Mouse (Mus musculus): Measurements from ENCODE around the gene Mea1. TPM values are rescaled to one million over a fixed set of nuclear protein-coding genes. Genes with fewer than 3 reads are reported as not detected.

Gene Mea1
- polyA plus RNA-seq, 1 experiment from 2014 or later, result 156 TPM

DNA sequence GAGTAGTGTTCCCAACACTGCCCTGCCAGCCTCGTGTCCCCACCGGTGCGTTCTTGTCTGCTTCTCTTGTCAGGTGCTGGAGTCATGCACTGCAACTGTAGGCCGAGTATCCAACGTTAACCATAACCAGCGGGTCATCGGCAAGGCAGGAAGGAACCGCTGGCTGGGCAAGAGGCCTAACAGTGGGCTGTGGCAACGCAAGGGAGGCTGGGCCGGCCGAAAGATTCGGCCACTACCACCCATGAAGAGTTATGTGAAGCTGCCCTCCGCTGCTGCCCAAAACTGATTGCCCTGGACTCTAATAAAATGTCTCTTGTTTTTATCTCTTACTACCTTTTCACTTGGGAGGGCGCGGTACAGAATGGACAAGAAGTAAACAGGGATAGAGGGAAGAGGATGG lies 28.8 kb upstream of the Mea1 start:
- Histone ChIP-seq H3K4me1 (peaks cover 67% of the 10 kb centered on the region), H3K9me3 (0 out of 2 replicates have a peak, but pooled peaks cover 2% of the 10 kb centered on the region), H3K27ac (replicated peaks) (peak overlapping the region; percentile 97), H3K27me3 (replicated peaks; ENCODE audit: low read depth, poor library complexity, severe bottlenecking) (no peaks in the 10 kb centered on the region), H3K36me3 (replicated peaks) (peaks cover 60% of the 10 kb centered on the region), H3K4me3 (peak overlapping the region; percentile 83)
- DNase-seq (ENCODE audit: low spot score), result no peak
- 35% methylated on average over 15 of the region's 15 CpGs for WGBS

DNA sequence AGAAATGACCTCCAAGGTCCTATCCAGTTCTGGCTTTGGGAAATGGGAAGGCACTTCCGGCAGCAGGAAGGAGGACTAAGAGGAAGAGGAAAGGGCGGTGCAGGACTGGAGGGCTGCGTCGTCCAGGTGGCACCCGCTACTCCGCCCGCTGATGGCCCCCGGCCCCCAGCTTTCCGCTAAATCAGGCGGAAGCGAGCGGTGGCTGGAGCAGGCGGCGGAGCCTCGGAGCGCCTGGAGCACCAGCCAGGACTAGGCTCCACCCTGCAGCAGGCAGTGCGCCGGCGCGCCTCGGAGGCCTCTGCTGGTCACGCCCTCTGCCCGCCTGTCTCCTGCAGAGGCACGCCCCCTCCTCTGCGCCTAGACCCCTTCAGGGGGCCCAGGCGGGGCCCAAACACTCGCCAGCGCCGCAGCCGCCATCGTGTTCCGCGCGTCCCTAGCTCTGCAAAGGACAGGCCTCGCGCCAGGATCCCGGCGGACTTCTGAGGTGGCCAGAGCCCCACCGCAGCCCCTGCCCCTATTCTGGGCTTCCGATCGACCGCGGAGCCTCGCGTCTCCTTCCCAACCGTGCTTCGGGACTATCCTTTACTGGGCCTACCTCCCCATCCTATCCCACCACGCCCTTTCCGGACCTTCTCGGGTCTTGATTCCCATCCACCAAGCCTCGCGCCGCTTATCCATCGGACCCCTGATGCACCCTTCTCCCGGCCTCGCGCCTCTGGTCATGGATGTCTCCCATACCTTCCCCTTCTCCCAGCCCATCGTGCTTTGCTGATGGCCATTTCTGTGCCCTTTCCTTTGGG lies 28.2 kb upstream of the Mea1 start, which contains the start of gene Cul7:
Cul7 (plus strand) TSS at position 106 of the 800 bp plus-strand sequence.
- Histone ChIP-seq H3K27ac (replicated peaks) (peak within 1 kb of the TSS; percentile 97), H3K27me3 (replicated peaks; ENCODE audit: low read depth, poor library complexity, severe bottlenecking) (no peaks in the 10 kb centered on the region), H3K4me3 (peak within 1 kb of the TSS; percentile 83), H3K4me1 (peaks cover 62% of the 10 kb centered on the region), H3K36me3 (replicated peaks) (peaks cover 66% of the 10 kb centered on the region), H3K9me3 (0 out of 2 replicates have a peak, but pooled peaks cover 3% of the 10 kb centered on the region)
- peak; percentile 97 for DNase-seq (ENCODE audit: low spot score)
- WGBS, result under 1% methylated on average over 58 of the region's 58 CpGs

DNA sequence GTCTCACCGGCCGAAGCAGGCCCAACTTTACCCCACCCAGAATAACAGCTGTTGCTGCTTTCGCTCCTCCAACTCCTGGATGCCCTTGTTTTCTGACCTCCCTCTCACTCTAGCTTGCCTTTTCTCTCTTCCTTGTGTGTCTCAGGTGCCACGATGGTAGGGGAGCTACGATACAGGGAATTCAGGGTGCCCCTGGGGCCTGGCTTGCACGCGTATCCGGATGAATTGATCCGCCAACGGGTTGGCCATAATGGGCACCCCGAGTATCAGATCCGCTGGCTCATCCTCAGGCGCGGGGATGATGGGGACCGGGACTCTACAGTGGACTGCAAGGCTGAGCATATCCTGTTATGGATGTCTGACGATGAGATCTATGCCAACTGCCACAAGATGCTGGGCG lies 27.3 kb upstream of the Mea1 start:
- DNase-seq (ENCODE audit: low spot score), result no peak
- 78% methylated on average over 17 of the region's 17 CpGs for WGBS
- peaks cover 64% of the 10 kb centered on the region for H3K4me1 ChIP-seq
- H3K27ac ChIP-seq (replicated peaks), result peak overlapping the region; percentile 97
- no peaks in the 10 kb centered on the region for H3K27me3 ChIP-seq (replicated peaks; ENCODE audit: low read depth, poor library complexity, severe bottlenecking)
- H3K9me3 ChIP-seq, result 0 out of 2 replicates have a peak, but pooled peaks cover 3% of the 10 kb centered on the region
- peak overlapping the region; percentile 83 for H3K4me3 ChIP-seq
- peaks cover 75% of the 10 kb centered on the region for H3K36me3 ChIP-seq (replicated peaks)

DNA sequence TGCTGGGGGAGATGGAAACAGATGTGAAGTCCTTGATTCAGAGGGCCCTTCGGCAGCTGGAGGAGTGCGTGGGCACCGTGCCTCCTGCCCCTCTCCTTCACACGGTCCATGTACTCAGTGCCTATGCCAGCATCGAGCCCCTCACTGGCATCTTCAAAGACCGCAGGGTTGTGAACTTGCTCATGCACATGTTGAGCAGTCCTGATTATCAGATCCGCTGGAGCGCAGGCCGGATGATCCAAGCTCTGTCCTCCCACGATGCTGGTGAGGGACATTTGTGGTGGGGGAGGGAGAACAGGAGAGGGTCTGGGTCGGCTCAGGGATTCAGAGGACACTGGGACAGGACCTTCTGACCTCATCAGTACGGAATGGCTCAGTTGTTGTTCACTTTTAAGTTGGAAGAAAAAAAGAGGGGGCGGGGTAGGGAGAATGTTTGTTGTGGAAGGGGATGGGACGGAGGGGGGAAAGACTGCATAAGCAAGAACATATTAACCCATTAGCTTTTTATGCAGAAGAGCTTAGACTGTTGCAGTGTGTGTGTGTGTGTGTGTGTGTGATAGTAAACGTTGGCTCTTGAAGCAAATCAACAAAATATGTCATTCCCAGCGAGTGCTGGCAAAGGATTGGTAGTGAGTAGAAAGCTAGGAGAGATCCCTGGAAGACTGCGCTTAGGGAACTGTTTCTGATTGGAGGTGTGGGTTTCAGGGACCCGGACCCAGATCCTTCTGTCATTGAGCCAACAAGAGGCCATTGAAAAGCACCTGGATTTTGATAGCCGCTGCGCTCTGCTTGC lies 26.6 kb upstream of the Mea1 start:
- Histone ChIP-seq H3K27ac (replicated peaks) (peak overlapping the region; percentile 97), H3K9me3 (0 out of 2 replicates have a peak, but pooled peaks cover 3% of the 10 kb centered on the region), H3K4me1 (peaks cover 58% of the 10 kb centered on the region), H3K27me3 (replicated peaks; ENCODE audit: low read depth, poor library complexity, severe bottlenecking) (no peaks in the 10 kb centered on the region), H3K4me3 (peak overlapping the region; percentile 83), H3K36me3 (replicated peaks) (peaks cover 81% of the 10 kb centered on the region)
- no peak for DNase-seq (ENCODE audit: low spot score)
- WGBS, result 77% methylated on average over 20 of the region's 20 CpGs

DNA sequence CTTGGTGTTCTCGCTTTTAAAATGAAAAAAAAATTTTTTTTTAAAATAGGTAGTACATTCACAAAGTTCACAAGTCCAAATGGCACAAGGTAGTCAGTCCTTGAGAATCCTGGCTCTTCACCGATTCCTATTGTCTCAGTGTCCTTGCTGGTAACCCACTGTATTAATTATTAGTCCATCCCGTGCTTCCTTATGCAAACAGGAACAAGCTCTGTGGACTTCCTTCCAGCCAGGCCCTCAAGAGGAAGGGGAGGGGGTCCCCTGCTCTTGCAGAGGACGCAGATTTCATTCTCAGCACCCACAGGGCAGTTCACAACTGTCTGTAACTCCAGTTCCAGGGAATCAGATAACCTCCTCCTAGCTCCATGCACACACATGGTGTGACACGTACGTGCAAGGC lies 22.5 kb upstream of the Mea1 start:
- Histone ChIP-seq H3K4me1 (peaks cover 32% of the 10 kb centered on the region), H3K9me3 (0 out of 2 replicates have a peak, but pooled peaks cover 3% of the 10 kb centered on the region), H3K27me3 (replicated peaks; ENCODE audit: low read depth, poor library complexity, severe bottlenecking) (no peaks in the 10 kb centered on the region), H3K4me3 (no peak overlapping the region), H3K36me3 (replicated peaks) (peaks cover 98% of the 10 kb centered on the region), H3K27ac (replicated peaks) (no peak overlapping the region)
- no peak for DNase-seq (ENCODE audit: low spot score)
- 91% methylated on average over 6 of the region's 6 CpGs for WGBS

DNA sequence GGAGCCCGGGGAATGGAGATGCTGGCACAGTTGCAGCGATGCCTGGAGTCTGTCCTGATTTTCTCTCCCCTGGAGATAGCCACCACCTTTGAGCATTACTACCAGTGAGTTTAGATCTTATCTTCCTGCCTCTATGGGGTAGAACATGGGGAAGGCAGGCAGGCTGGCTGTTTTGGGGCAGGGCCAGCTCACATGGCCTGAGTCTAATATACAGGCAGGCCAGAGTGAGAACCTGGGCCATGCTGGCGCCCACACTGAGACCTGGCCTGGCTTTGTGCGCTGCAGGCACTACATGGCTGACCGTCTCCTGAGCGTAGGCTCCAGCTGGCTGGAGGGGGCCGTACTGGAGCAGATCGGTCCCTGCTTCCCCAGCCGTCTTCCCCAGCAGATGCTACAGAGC lies 17.2 kb upstream of the Mea1 start:
- no peak overlapping the region for H3K4me3 ChIP-seq
- H3K9me3 ChIP-seq, result no peaks in the 10 kb centered on the region
- H3K36me3 ChIP-seq (replicated peaks), result peaks cover 100% of the 10 kb centered on the region
- 92% methylated on average over 9 of the region's 9 CpGs for WGBS
- no peak for DNase-seq (ENCODE audit: low spot score)
- H3K27me3 ChIP-seq (replicated peaks; ENCODE audit: low read depth, poor library complexity, severe bottlenecking), result no peaks in the 10 kb centered on the region
- H3K4me1 ChIP-seq, result no peaks in the 10 kb centered on the region
- H3K27ac ChIP-seq (replicated peaks), result no peak overlapping the region

DNA sequence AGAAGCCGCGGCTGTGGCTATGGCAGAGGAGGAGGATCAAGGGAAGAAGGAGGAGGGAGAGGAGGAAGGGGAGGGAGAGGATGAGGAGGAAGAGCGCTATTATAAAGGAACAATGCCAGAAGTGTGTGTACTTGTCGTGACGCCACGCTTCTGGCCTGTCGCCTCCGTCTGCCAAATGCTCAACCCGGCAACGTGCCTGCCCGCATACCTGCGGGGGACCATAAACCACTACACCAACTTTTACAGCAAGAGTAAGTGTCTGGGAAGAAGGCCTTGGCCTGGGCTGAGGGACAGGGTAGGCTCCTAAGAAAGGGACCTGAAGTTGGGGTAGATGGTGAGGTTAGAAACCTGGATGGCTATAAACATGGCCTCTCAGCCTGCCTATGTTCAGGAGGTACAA lies 16.6 kb upstream of the Mea1 start:
- H3K36me3 ChIP-seq (replicated peaks), result peaks cover 100% of the 10 kb centered on the region
- H3K27me3 ChIP-seq (replicated peaks; ENCODE audit: low read depth, poor library complexity, severe bottlenecking), result no peaks in the 10 kb centered on the region
- H3K9me3 ChIP-seq, result no peaks in the 10 kb centered on the region
- H3K4me1 ChIP-seq, result no peaks in the 10 kb centered on the region
- H3K4me3 ChIP-seq, result no peak overlapping the region
- WGBS, result 93% methylated on average over 12 of the region's 12 CpGs
- no peak overlapping the region for H3K27ac ChIP-seq (replicated peaks)
- no peak for DNase-seq (ENCODE audit: low spot score)

DNA sequence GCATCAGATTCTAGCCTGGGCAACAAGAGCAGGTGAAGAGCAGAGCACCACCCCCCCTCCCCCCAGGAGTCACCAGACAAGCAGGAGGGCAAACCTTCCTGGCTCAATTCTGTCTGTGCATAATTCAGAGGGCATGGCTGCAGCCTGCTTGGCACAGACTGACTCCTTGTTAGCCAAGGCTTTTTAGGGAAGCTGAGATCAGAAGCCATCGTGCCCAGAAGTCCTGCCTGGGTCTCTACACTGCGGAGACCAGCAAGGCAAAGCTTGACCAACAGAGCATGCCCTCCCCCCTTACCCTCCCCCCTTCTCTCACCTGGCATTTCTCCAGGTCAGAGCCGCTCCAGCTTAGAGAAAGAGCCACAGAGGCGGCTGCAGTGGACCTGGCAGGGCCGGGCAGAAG lies 15.9 kb upstream of the Mea1 start:
- Histone ChIP-seq H3K36me3 (replicated peaks) (peaks cover 98% of the 10 kb centered on the region), H3K4me3 (no peak overlapping the region), H3K4me1 (no peaks in the 10 kb centered on the region), H3K27me3 (replicated peaks; ENCODE audit: low read depth, poor library complexity, severe bottlenecking) (no peaks in the 10 kb centered on the region), H3K27ac (replicated peaks) (no peak overlapping the region), H3K9me3 (no peaks in the 10 kb centered on the region)
- no peak for DNase-seq (ENCODE audit: low spot score)
- 94% methylated on average over 5 of the region's 5 CpGs for WGBS

DNA sequence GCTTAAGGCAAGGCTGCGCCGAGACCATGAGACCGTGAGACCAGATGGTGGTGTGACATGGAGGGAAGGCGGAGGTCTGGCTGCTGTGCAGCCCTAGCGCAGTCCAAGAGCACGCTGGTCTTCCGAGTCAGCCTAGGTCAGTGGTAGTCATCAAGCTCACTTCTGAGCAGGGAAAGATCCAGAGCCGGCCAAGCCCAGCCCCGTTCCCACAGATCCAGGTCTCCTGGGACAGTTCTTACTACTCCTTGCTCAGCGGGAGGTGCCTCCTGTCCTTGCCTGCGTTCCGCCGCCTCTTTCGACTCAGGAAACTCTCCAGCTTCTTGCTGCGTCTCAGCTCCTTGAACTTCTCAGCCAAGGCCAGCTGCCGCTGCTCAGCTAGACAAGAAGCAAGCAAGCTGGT lies 10.9 kb upstream of the Mea1 start:
- WGBS, result 93% methylated on average over 16 of the region's 16 CpGs
- Histone ChIP-seq H3K36me3 (replicated peaks) (peaks cover 92% of the 10 kb centered on the region), H3K4me1 (peaks cover 2% of the 10 kb centered on the region; the same call in 1 of the 2 replicates), H3K9me3 (peaks cover 5% of the 10 kb centered on the region; the same call in 1 of the 2 replicates), H3K27ac (replicated peaks) (no peak overlapping the region), H3K27me3 (replicated peaks; ENCODE audit: low read depth, poor library complexity, severe bottlenecking) (no peaks in the 10 kb centered on the region), H3K4me3 (no peak overlapping the region)
- no peak for DNase-seq (ENCODE audit: low spot score)

DNA sequence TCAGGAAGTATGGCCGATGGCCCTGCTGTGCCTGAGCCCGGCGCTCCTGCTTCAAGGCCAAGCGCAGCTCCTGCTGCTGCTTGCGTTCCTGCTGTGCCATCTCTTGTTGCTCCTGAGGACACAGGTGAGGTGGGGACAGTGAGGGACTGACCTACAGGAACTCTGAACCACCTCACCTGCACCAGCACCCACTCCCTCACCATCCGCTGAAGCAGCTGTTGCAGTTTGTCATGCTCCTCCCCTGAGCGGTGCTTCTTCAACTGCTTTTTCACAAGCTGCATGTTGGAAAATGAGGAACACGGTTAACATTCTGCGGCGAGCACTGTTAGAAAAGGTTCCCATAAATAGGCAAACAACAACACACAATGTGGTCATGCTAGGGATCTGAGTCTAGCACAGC lies 8.7 kb upstream of the Mea1 start:
- Histone ChIP-seq H3K4me3 (no peak overlapping the region), H3K36me3 (replicated peaks) (peaks cover 79% of the 10 kb centered on the region), H3K9me3 (peaks cover 5% of the 10 kb centered on the region; the same call in 1 of the 2 replicates), H3K4me1 (peaks cover 19% of the 10 kb centered on the region), H3K27me3 (replicated peaks; ENCODE audit: low read depth, poor library complexity, severe bottlenecking) (no peaks in the 10 kb centered on the region), H3K27ac (replicated peaks) (no peak overlapping the region)
- WGBS, result 93% methylated on average over 10 of the region's 10 CpGs
- no peak for DNase-seq (ENCODE audit: low spot score)

DNA sequence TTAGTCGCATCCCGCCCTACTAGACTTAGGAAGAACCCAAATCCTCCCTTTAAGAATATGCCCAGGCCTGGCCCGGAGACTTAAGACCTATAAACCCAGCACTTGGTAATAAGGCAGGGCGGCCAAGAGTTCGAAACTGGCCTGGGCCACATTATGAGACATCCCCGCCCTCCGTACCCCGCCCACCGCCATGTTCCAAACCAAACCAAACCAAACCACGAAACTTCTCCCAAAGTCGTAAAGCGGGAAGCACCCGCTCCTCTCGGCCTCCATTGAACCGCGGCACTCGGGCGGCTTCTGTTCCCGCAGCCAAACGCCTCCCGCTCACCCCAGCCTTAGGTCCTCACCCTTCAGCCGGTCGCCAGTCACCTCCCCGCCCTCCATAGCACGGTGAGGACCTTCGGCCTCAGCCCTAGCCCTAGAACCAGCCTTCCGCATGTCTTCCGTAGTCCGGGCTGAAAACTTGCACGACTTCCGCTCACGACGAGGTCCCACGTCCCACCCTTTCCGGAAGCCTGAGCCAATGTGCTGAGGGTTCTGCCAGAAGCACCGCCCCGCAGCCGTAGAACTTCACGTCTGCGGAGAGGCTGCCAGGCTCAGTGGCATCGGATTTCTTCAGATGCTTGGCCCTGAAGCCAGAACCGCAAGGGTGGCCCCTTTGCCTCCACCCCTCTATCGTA lies 4.6 kb upstream of the Mea1 start, which contains the start of gene Rrp36:
Rrp36 (minus strand) TSS at position 503 of the 680 bp plus-strand sequence.
- Histone ChIP-seq H3K4me1 (peaks cover 39% of the 10 kb centered on the region), H3K9me3 (peaks cover 5% of the 10 kb centered on the region; the same call in 1 of the 2 replicates), H3K27ac (replicated peaks) (peak within 1 kb of the TSS; percentile 89), H3K4me3 (peak within 1 kb of the TSS; percentile 91), H3K36me3 (replicated peaks) (peaks cover 81% of the 10 kb centered on the region), H3K27me3 (replicated peaks; ENCODE audit: low read depth, poor library complexity, severe bottlenecking) (no peaks in the 10 kb centered on the region)
- DNase-seq (ENCODE audit: low spot score), result peak; percentile 93
- WGBS, result 1% methylated on average over 43 of the region's 43 CpGs

Measured in embryonic facial prominence, embryonic 10.5 days (tissue).